In genomic region chr2:27842893-27843292, GRCm38 (mm10) we compare ENCODE assay signal across 26 mouse cellular contexts. TPM values are rescaled to one million over a fixed set of nuclear protein-coding genes. Genes with fewer than 3 reads are reported as not detected.
DNase-seq lines count a peak whose midpoint lies in the region; TF ChIP-seq lines count a peak whose summit lies in the region.
"Had no signal": no experiment of that assay in that cellular context is flagged by ENCODE, and none has a peak within 500 bp of the region (broad histone marks: within the 10 kb centered on the region; RNA-seq: fewer than 3 reads in every experiment).

No protein-coding gene starts in this region.

- intact Hi-C loops in heart, postnatal 10 days (cut with DNase I), result no loop called here

- H3K36me3 ChIP-seq in myocyte (ENCODE audit: control insufficient read depth, insufficient read depth), result no peaks in the 10 kb centered on the region
- H3K36me3 ChIP-seq: embryonic facial prominence, embryonic 15.5 days; heart, embryonic 15.5 days; midbrain, embryonic 12.5 days; neural tube, embryonic 13.5 days; stomach, embryonic 15.5 days had no signal

- TF ChIP-seq POLR2A in embryonic fibroblast, embryonic 13.5 days (IDR thresholded peaks at IDR 0.05; ENCODE audit: low read depth, low read length), result no peak; the same call in 1 of the 2 replicates
- no peak for TF ChIP-seq POLR2A in myocyte (IDR thresholded peaks at IDR 0.05; ENCODE audit: insufficient read length, low read depth)

- no peaks in the 10 kb centered on the region for H3K27me3 ChIP-seq in myocyte (ENCODE audit: control insufficient read depth, insufficient read depth, insufficient read length)
- H3K27me3 ChIP-seq: embryonic facial prominence, embryonic 15.5 days; forebrain, embryonic 13.5 days; heart, embryonic 15.5 days; midbrain, embryonic 12.5 days; neural tube, embryonic 13.5 days; stomach, embryonic 15.5 days had no signal

- H3K4me3 ChIP-seq in embryonic fibroblast, embryonic 13.5 days (ENCODE audit: insufficient read depth, low read length), result no peak overlapping the region
- no peak overlapping the region for H3K4me3 ChIP-seq in myocyte
- H3K4me3 ChIP-seq: embryonic facial prominence, embryonic 15.5 days; forebrain, embryonic 13.5 days; heart, embryonic 15.5 days; left cerebral cortex, adult 2 months; midbrain, embryonic 12.5 days; neural tube, embryonic 13.5 days; stomach, embryonic 15.5 days had no signal

- H3ac ChIP-seq in myocyte (ENCODE audit: control insufficient read depth, insufficient read length), result no peak overlapping the region

- no peaks in the 10 kb centered on the region for H3K79me2 ChIP-seq in myocyte (ENCODE audit: control insufficient read depth, insufficient read depth)

- TF ChIP-seq CTCF in embryonic fibroblast, embryonic 13.5 days (IDR thresholded peaks at IDR 0.05; ENCODE audit: borderline replicate concordance, insufficient read depth, low read length), result no peak

- H3K4me2 ChIP-seq in myocyte (ENCODE audit: low read depth), result peak overlapping the region; percentile 56
- H3K4me2 ChIP-seq: embryonic facial prominence, embryonic 15.5 days; forebrain, embryonic 13.5 days; heart, embryonic 15.5 days; hindbrain, embryonic 14.5 days; midbrain, embryonic 12.5 days; neural tube, embryonic 13.5 days; stomach, embryonic 15.5 days had no signal

- peak overlapping the region; percentile 84 for H3K27ac ChIP-seq in embryonic fibroblast, embryonic 13.5 days (ENCODE audit: insufficient read depth, low read length)
- H3K27ac ChIP-seq: embryonic facial prominence, embryonic 15.5 days; forebrain, embryonic 13.5 days; heart, embryonic 15.5 days; hindbrain, embryonic 14.5 days; left cerebral cortex, adult 2 months; midbrain, embryonic 12.5 days; neural tube, embryonic 13.5 days; stomach, embryonic 15.5 days had no signal

- peak; percentile 91 for DNase-seq in heart, adult 11 months
- DNase-seq in heart, postnatal 10 days, result no peak
- peak; percentile 82 for DNase-seq in NIH3T3 (ENCODE audit: low read depth)
- no peak for DNase-seq in embryo, embryonic 9.5 days (ENCODE audit: extremely low spot score)
- no peak for DNase-seq in frontal cortex, adult 2 months (ENCODE audit: extremely low spot score in 1 of 2, low spot score in 1 of 2)
- no peak for DNase-seq in kidney, postnatal 25 days
- DNase-seq: adrenal gland, postnatal 10 days; cerebellum, adult 8-10 months; cerebellum, postnatal 36 days; gastrocnemius, postnatal 36 days; heart, postnatal 36 days; kidney, adult 9 months; kidney, postnatal 10 days; lung, postnatal 36 days; thymus, postnatal 14 days had no signal

- H3K4me1 ChIP-seq in embryonic fibroblast, embryonic 13.5 days (ENCODE audit: control insufficient read depth, insufficient read depth, low read length), result peaks cover 14% of the 10 kb centered on the region
- H3K4me1 ChIP-seq: neural tube, embryonic 13.5 days; stomach, embryonic 15.5 days had no signal

TF ChIP-seq in myocyte, 11 proteins besides CTCF, POLR2A, EP300 and RAD21:
- peak in 2 of 3 experiments; percentile 22 to 56 for TF ChIP-seq MYOG (IDR thresholded peaks at IDR 0.05; ENCODE audit: control insufficient read depth in 1 of 3, insufficient read depth in 1 of 3, insufficient read length in 2 of 3, low read depth in 2 of 3)
- peak in 2 of 3 experiments; percentile 42 to 73 for TF ChIP-seq MYOD1 (IDR thresholded peaks at IDR 0.05; ENCODE audit: control insufficient read depth in 1 of 3, insufficient read length in 2 of 3, low read depth in 2 of 3)
- no peak for TF ChIP-seq REST (IDR thresholded peaks at IDR 0.05; ENCODE audit: insufficient read depth, insufficient read length)
TF ChIP-seq in myocyte: peak in this region for 2.

RNA-seq across cellular contexts. Expression of gene Col5a1, which starts 43.3 kb away (rescaled TPM):
- 100 to 1,000 TPM; 157 to 164 TPM for total RNA-seq in heart, postnatal 10 days (2021)
- 997 and 1,013 TPM in 2 replicates for polyA plus RNA-seq in embryonic fibroblast, embryonic 13.5 days (2011; ENCODE audit: insufficient read length, low read depth, missing spikeins)
- polyA plus RNA-seq in myocyte (2012; fragmentation: generic; extraction: Trizol), result 172 TPM
- polyA plus RNA-seq in frontal cortex, adult 2 months (2012; rRNA removed), result 12.8 and 16.4 TPM in 2 replicates
- polyA plus RNA-seq: CD4-positive, CD25-positive, alpha-beta regulatory T cell, adult 4 months had no signal

Comparison
In these comparisons a context has a peak if more than half of its experiments do, and no peak if none do; other contexts are left out.
1. DNase-seq: peak in heart, adult 11 months (single experiment) and NIH3T3 (single experiment); none in heart, postnatal 10 days (0 of 2), embryo, embryonic 9.5 days (single experiment), frontal cortex, adult 2 months (0 of 2) and kidney, postnatal 25 days (0 of 2).